Mouse (Mus musculus): ENCODE measurements at regions not wholly inside any gene's neighbourhood (a gene's known extent, or its start where the extent isn't known, plus 50 kb on each side); places are given as distances from the start of the nearest gene placed in this dataset.
"Not testable (repeated sequence)": the region's sequence is repeated elsewhere in the genome, so short reads cannot be mapped to it uniquely, and the experiment has no call there.

DNA sequence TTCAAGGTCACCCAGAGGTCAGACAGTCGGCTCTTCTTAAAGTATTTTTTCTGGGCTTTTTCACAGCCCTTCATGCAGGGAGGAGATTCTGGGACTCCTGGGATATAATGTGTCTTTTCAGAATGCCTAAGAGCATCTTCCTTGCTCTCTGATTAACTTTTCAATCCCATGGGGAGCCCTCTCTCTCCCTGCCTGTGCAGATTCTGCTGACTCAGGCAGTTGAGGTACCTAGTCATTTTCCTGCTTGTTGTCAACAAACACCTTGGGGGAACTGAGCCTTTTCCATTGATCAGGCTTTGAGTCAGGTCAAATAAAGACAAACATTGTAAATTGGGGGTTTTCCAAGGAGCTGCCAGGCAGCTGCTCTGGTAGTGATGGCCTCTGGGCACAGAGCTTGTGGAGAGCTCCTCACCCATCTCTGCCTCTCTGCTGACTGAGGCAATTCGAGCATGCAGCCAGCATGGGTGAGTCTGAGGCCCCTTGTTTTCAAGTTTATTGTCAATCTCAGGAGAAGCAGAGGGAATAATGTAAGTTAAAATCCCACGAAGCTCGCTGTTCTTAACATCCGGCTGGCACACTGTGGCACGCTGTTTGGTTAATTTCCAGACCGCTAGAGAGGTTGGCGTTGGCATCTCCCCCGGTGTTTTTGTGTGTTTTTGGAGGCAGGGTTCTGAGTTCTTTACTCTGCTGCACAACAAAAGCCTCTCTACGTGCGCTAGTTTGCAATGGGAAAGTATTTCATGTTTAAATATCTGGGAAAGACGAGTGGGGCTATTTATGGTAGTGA is 159.8 kb upstream of the Trpc7 start:
- Histone ChIP-seq H3K79me3 (ENCODE audit: low read depth) (no peaks in the 10 kb centered on the region), H3K36me3 (ENCODE audit: control insufficient read depth, insufficient read depth) (no peaks in the 10 kb centered on the region), H3K79me2 (ENCODE audit: control insufficient read depth, insufficient read depth) (no peaks in the 10 kb centered on the region), H3ac (ENCODE audit: control insufficient read depth, insufficient read length, low read depth) (no peak overlapping the region), H3K4me3 (ENCODE audit: insufficient read depth, poor library complexity, severe bottlenecking) (no peak overlapping the region), H3K27me3 (ENCODE audit: control insufficient read depth, insufficient read depth, insufficient read length) (no peaks in the 10 kb centered on the region)
- TF ChIP-seq CTCF (IDR thresholded peaks at IDR 0.05; ENCODE audit: control insufficient read depth, insufficient read depth, insufficient read length) (no peak), FOSL1 (IDR thresholded peaks at IDR 0.05; ENCODE audit: insufficient read depth, low read length, poor library complexity, severe bottlenecking) (no peak), USF1 (IDR thresholded peaks at IDR 0.05; ENCODE audit: low read depth) (no peak), MAX (IDR thresholded peaks at IDR 0.05) (no peak), CEBPB (IDR thresholded peaks at IDR 0.05; ENCODE audit: low read depth) (no peak), MYOG (IDR thresholded peaks at IDR 0.05; ENCODE audit: control insufficient read depth, extremely low read depth, insufficient read length) (no peak), MYOD1 (IDR thresholded peaks at IDR 0.05; ENCODE audit: control insufficient read depth, insufficient read length, low read depth) (no peak)

DNA sequence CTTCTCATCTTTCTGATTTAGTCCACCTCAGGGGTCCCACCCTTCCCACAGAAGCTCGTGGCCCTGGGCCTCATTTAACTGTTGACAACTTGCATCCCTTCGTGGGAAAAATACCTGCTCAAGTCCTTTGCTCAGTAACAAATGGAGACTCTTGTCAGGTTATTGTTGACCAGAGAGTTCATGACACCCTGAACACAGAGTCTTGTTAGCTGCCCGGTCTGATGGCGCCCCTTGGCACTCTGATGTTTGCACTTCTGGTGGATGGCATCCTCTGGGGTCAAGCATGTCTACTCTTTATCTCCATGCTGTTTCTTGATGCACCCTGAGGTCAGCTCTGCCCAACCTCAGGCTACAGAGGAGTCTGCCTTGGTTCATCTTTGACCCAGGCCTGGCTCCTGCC is 157.6 kb upstream of the Trpc7 start:
- Histone ChIP-seq H3K79me3 (ENCODE audit: low read depth) (no peaks in the 10 kb centered on the region), H3K27me3 (ENCODE audit: control insufficient read depth, insufficient read depth, insufficient read length) (no peaks in the 10 kb centered on the region), H3K36me3 (ENCODE audit: control insufficient read depth, insufficient read depth) (no peaks in the 10 kb centered on the region), H3K79me2 (ENCODE audit: control insufficient read depth, insufficient read depth) (no peaks in the 10 kb centered on the region), H3ac (ENCODE audit: control insufficient read depth, insufficient read length, low read depth) (no peak overlapping the region), H3K4me3 (ENCODE audit: insufficient read depth, poor library complexity, severe bottlenecking) (no peak overlapping the region)
- TF ChIP-seq CEBPB (IDR thresholded peaks at IDR 0.05; ENCODE audit: low read depth) (no peak), FOSL1 (IDR thresholded peaks at IDR 0.05; ENCODE audit: insufficient read depth, low read length, poor library complexity, severe bottlenecking) (no peak)

DNA sequence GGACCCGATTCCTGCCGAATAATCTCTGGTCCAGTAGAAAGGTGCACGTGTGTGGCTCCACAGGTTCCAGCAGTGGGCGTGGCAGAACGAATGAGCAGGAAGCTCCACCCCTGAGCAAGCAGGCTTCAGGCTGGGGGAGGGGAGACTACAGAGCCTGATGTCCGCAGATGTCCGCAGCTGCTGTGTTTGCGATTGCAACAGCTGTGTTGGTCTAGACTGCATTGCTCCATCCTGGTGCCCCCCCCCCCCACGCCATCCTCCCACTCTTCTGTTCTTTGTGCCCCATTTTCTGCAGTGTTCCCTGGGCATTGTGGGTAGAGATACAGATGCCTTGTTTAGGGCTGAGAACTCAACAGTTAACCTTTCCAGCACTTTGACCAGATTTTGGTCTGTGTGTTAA is 150.3 kb upstream of the Trpc7 start:
- not testable (repeated sequence) for H3ac ChIP-seq (ENCODE audit: control insufficient read depth, insufficient read length, low read depth); H3K79me3 ChIP-seq (ENCODE audit: low read depth); H3K36me3 ChIP-seq (ENCODE audit: control insufficient read depth, insufficient read depth); H3K79me2 ChIP-seq (ENCODE audit: control insufficient read depth, insufficient read depth); H3K4me3 ChIP-seq (ENCODE audit: insufficient read depth, poor library complexity, severe bottlenecking); H3K27me3 ChIP-seq (ENCODE audit: control insufficient read depth, insufficient read depth, insufficient read length)

DNA sequence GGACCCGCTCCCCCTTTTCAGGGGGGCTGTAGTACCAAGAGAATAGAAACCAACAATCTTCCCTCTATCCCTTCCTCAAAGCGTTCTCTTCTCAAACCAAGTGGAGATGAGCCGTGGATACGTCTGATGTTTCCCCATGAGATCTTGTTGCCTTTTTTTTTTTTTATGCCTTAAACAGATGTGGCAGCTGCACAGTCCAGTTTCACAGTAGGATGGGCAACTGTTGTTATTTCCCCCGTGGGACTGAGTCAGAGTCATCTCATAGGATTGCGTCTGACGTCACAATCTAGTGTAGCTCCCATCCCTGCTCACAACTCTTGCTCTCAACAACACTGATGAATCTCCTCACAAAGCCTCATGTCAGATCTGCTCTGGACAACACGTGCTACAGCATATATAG is 148.7 kb upstream of the Trpc7 start:
- no peaks in the 10 kb centered on the region for H3K36me3 ChIP-seq (ENCODE audit: control insufficient read depth, insufficient read depth)
- no peaks in the 10 kb centered on the region for H3K79me2 ChIP-seq (ENCODE audit: control insufficient read depth, insufficient read depth)
- H3K27me3 ChIP-seq (ENCODE audit: control insufficient read depth, insufficient read depth, insufficient read length) = no peaks in the 10 kb centered on the region
- H3ac ChIP-seq (ENCODE audit: control insufficient read depth, insufficient read length, low read depth) = no peak overlapping the region
- TF ChIP-seq MYOD1 (IDR thresholded peaks at IDR 0.05; ENCODE audit: control insufficient read depth, insufficient read length, low read depth) (peak; percentile 68), MYOG (IDR thresholded peaks at IDR 0.05; ENCODE audit: control insufficient read depth, extremely low read depth, insufficient read length) (no peak)
- H3K79me3 ChIP-seq (ENCODE audit: low read depth) = no peaks in the 10 kb centered on the region
- no peak overlapping the region for H3K4me3 ChIP-seq (ENCODE audit: insufficient read depth, poor library complexity, severe bottlenecking)

DNA sequence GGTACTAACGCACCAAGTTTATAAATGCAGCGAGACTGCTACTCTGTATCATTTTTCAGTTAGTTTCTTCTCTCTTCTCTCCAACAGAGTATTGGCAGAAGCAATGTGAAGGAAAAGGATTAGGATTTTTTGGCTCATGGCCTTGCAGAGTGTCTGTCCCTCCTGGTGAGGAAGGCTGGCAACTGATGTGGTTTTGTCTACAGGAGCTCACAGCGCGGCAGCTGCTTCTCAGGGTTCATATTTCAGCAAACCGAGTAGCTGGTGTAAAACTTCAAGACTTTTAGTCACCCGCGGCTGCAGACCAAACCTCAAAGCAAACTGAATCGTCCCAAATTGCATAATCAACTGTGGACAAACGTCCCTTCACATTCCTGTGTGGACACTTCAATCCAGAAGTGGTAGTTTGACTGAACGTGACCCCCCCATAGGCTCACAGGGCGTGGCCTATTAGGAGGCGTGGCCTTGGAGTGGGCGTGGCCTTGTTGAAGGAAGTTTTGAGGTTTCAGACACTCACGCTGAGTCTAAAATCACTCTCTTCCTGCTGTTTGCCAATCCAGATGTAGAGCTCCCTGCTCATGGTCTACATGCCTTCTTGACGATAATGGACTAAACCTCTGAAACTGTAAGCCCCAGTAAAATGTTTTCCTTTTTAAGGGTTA is 147.7 kb upstream of the Trpc7 start:
- Histone ChIP-seq H3ac (ENCODE audit: control insufficient read depth, insufficient read length, low read depth) (no peak overlapping the region), H3K4me3 (ENCODE audit: insufficient read depth, poor library complexity, severe bottlenecking) (no peak overlapping the region)
- TF ChIP-seq CTCF (IDR thresholded peaks at IDR 0.05; ENCODE audit: control insufficient read depth, insufficient read depth, insufficient read length) (no peak), MAX (IDR thresholded peaks at IDR 0.05) (no peak), CEBPB (IDR thresholded peaks at IDR 0.05; ENCODE audit: low read depth) (peak; percentile 78), MYOD1 (IDR thresholded peaks at IDR 0.05; ENCODE audit: control insufficient read depth, insufficient read length, low read depth) (peak; percentile 72)

DNA sequence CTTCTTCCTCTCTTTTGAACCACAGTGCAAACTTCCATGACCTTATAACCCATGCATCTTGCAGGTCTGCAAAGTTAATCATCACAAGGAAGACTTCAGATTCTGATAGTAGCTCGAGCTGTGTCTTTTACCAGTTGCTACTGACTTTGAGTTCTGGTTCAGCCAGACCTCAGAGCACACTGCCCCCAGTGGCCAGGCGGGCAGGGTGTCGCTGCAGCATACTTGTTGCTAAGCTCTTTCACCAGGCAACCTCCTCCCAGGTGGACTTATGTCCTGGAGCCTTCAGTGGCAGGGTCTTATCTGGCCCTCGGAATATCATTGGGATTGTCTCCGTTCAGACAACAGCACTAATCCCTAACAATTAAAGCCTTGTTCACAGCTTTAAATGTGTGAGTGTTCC is 146.7 kb upstream of the Trpc7 start:
- no peak for TF ChIP-seq CEBPB (IDR thresholded peaks at IDR 0.05; ENCODE audit: low read depth)
- no peak for TF ChIP-seq MAX (IDR thresholded peaks at IDR 0.05)
- TF ChIP-seq FOSL1 (IDR thresholded peaks at IDR 0.05; ENCODE audit: insufficient read depth, low read length, poor library complexity, severe bottlenecking) = no peak
- H3K27me3 ChIP-seq (ENCODE audit: control insufficient read depth, insufficient read depth, insufficient read length) = no peaks in the 10 kb centered on the region
- H3ac ChIP-seq (ENCODE audit: control insufficient read depth, insufficient read length, low read depth) = no peak overlapping the region
- H3K36me3 ChIP-seq (ENCODE audit: control insufficient read depth, insufficient read depth) = no peaks in the 10 kb centered on the region
- H3K4me3 ChIP-seq (ENCODE audit: insufficient read depth, poor library complexity, severe bottlenecking) = no peak overlapping the region
- no peaks in the 10 kb centered on the region for H3K79me2 ChIP-seq (ENCODE audit: control insufficient read depth, insufficient read depth)
- H3K79me3 ChIP-seq (ENCODE audit: low read depth) = no peaks in the 10 kb centered on the region

More for the DNA sequence above, 147.7 kb upstream of the Trpc7 start:
- Histone ChIP-seq H3K79me3 (ENCODE audit: low read depth) (no peaks in the 10 kb centered on the region), H3K36me3 (ENCODE audit: control insufficient read depth, insufficient read depth) (no peaks in the 10 kb centered on the region), H3K79me2 (ENCODE audit: control insufficient read depth, insufficient read depth) (no peaks in the 10 kb centered on the region), H3K27me3 (ENCODE audit: control insufficient read depth, insufficient read depth, insufficient read length) (no peaks in the 10 kb centered on the region)
